Mouse (Mus musculus) heart, postnatal 25 days (tissue): Measurements from ENCODE around the gene Npm1. TPM values are rescaled to one million over a fixed set of nuclear protein-coding genes. Genes with fewer than 3 reads are reported as not detected.

Experiments used
- DNase-seq: peaks from one replicate; pipeline ENCODE4 v3.0.0; 2022; ENCODE audit warnings: low spot score
- intact Hi-C: fragments of 180-260 bp; cut with DNase I; formaldehyde crosslinking; loops from one replicate; pipeline ENCODE4 v1.15.1; 2025
- total RNA-seq, 2 experiments: library from RNA; stranded (reverse); gene quantifications; 2 replicates each; pipeline ENCODE4 v1.2.3; 2021

Gene Npm1
- total RNA-seq, 2 experiments from 2014 or later = 138 to 153 TPM

DNA sequence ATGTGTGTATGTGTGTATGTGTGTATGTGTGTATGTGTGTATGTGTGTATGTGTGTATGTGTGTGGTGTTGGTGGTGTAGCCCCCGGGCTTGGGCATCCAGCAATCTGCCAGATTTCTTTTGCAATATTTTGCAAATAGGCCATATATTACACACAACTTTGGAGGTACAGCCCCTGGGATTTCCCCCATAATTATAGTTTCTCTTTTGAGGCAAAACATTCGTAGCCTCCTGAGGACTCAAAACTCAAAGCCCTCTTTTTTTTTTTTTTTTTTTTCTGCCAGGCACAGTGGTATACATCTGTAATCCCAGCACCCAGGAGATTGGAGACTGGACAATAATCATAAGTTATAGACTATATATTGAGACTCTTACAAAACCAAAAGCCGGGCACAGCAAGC, 18.8 kb upstream of the Npm1 start:
- DNase-seq = no peak
- intact Hi-C loops = no loop called here

- no peak for DNase-seq
- intact Hi-C loops = no loop called here
Observed at GRCm38 (mm10) chr11:33180701-33181116, 17.7 kb upstream of the Npm1 start.

GRCm38 (mm10) chr11:33179802-33180201, 16.8 kb upstream of the Npm1 start:
- no peak for DNase-seq
- intact Hi-C loops = no loop called here

- intact Hi-C loops = loop anchor here (1.0 to 2.0 kb wide), 3 partner anchors 118 to 544 kb away; no protein-coding TSS in a partner anchor
- DNase-seq = no peak
Observed at GRCm38 (mm10) chr11:33176525-33177245, 13.7 kb upstream of the Npm1 start.

- no peak for DNase-seq
- intact Hi-C loops = loop anchor here (1.0 to 2.0 kb wide), 3 partner anchors 119 to 545 kb away; no protein-coding TSS in a partner anchor
Observed at GRCm38 (mm10) chr11:33175768-33176167, 12.8 kb upstream of the Npm1 start.

DNA sequence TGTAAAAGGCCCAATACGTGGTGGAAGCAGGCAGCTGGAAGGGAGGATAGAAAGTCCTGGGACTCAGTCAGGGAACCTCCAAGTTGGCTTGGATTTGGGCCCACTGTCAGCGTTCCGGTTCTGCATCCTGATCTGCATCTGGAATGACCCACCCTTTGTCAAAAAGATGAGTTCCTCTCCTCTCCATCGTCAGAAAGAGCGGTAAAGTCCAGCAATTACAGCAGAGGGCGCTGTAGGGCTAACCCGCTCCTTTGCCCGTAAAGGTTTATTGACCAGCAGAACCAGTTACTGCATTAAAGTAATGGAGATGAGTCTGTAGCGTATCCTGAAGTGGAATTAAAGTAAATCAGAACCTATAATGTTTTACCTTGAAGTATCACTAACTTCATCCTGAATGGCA, 7.5 kb upstream of the Npm1 start:
- intact Hi-C loops = no loop called here
- DNase-seq = no peak

- peak; percentile 44 for DNase-seq
- intact Hi-C loops = no loop called here
Observed at GRCm38 (mm10) chr11:33162211-33162997, 602 bp downstream of the Npm1 start.

GRCm38 (mm10) chr11:33159741-33160140, 3.3 kb downstream of the Npm1 start:
- DNase-seq = no peak
- intact Hi-C loops = no loop called here

- intact Hi-C loops = no loop called here
- no peak for DNase-seq
Observed at GRCm38 (mm10) chr11:33157453-33158196, 5.4 kb downstream of the Npm1 start.

DNA sequence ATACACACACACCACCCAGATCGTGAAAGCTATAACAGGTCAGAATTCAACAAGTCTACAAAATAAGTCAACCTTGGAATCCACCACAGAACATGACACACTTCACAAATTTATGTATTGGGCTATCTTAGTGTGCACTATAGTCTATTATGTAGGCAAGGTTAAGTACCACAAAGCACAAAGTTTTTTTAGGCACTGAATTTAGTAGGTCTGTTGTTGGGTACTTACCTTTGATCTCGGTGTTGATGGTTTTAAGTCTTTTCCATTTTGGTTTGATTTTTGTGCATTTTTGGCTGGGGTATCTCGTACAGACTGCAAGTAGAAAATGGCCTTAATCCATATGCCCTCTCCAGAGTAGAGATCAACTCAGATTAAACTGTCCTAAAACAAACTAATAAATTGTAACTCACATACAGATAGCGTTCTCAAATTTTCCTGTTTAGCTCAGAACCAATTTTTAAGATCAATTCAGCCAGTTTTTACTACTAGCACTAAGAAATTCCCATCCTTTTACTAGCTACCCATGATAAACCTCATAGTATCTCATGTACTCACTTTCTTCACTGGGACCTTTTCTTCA, 6.5 kb downstream of the Npm1 start:
- intact Hi-C loops = no loop called here
- no peak for DNase-seq

DNA sequence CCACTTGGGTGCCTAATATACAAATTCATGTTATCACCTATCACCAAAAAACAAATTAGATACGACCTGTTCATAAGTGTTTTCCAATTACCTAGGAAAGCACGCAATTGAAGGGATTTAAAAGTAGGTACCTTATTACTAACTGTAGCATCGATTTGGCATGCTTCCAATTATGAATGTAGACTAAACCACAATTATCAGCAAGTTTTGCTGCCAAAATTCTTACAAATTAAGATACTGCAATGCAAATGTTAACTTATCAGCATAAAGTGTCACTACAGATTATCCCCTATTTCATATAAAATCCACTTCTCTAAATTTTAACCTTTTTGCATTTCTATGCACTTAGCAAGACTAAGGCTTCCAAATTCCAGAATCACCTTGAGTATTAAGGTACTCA, 8.5 kb downstream of the Npm1 start:
- DNase-seq = no peak
- intact Hi-C loops = no loop called here

DNA sequence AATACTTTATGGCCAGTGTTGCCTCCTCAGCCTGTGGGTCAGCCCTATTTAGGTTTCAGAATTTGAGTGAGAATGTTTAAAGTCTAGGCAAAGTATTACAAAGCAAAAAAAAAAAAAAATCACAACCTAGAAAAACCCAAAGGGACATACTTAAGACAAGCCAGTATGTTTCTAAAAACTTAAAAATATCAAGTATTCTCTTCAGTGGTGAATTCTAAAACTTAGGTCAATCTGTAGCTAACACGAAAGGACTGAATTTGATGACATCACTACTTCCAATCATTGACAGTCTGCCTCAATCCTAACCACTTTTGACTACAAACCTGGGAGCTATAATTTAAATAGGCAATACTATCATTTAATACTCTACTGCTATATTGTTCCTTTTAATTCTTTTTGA, 10.0 kb downstream of the Npm1 start:
- DNase-seq = no peak

DNA sequence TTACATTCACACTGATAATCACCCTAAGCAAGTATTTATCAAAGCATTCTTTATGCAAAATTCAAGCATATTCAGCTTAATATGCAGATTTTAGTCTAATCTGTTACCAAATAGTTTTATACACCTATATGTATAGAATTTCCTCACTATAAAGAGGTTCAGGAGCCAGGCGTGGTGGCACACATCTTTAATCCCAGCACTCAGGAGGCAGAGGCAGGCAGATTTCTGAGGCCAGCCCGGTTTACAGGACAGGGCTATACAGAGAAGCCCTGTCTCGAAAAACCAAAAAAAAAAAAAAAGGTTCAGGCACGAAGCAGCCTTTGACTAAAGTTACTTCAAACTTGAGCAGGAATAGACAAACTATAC, 11.2 kb downstream of the Npm1 start:
- intact Hi-C loops = no loop called here
- no peak for DNase-seq

More for the DNA sequence above, 10.0 kb downstream of the Npm1 start:
- intact Hi-C loops = no loop called here

GRCm38 (mm10) chr11:33151128-33151779, 11.8 kb downstream of the Npm1 start:
- DNase-seq = no peak
- intact Hi-C loops = no loop called here

DNA sequence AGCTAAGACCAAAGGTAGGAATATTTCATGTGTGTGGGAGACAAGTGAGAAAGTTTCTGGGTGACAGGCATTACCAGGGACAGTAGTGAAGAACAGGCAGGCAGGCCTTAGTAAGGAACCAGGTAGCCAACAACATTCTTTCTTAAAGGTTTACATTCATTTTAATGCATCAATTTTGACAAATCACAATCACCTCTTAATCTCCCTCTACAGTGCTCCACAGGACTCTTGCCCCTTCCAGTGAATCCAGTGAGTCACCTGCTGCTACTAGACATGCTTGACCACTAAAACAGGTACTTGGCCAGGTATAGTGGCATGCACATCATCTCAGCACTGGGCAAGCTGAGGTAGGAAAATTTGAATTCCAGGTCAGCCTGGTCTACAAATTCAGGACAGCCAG, 12.6 kb downstream of the Npm1 start:
- no peak for DNase-seq
- intact Hi-C loops = no loop called here

DNA sequence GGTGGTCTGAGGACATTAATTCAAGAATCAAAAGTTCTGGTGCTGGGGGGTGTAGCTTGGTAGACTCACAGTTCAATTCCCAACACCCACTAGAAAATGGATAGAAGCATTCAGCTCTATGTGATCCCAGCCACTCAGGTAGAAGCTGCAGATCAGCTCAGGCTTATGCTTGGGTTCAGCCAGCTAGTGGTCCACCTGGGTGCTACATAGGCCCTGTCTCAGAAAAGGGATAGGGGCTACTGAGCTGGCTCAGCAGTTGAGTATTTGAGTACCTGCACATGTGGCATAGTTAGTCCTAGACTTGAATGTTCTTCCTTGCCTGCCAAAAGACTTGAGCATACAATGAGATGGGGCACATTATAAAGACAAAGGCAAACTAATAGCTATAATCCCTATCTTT, 13.6 kb downstream of the Npm1 start:
- no peak for DNase-seq
- intact Hi-C loops = loop anchor here (2.0 to 5.0 kb wide), 5 partner anchors 121 to 527 kb away; no protein-coding TSS in a partner anchor

- intact Hi-C loops = loop anchor here (2.0 to 5.0 kb wide), 5 partner anchors 120 to 527 kb away; no protein-coding TSS in a partner anchor
- no peak for DNase-seq
Observed at GRCm38 (mm10) chr11:33149088-33149436, 13.9 kb downstream of the Npm1 start.

DNA sequence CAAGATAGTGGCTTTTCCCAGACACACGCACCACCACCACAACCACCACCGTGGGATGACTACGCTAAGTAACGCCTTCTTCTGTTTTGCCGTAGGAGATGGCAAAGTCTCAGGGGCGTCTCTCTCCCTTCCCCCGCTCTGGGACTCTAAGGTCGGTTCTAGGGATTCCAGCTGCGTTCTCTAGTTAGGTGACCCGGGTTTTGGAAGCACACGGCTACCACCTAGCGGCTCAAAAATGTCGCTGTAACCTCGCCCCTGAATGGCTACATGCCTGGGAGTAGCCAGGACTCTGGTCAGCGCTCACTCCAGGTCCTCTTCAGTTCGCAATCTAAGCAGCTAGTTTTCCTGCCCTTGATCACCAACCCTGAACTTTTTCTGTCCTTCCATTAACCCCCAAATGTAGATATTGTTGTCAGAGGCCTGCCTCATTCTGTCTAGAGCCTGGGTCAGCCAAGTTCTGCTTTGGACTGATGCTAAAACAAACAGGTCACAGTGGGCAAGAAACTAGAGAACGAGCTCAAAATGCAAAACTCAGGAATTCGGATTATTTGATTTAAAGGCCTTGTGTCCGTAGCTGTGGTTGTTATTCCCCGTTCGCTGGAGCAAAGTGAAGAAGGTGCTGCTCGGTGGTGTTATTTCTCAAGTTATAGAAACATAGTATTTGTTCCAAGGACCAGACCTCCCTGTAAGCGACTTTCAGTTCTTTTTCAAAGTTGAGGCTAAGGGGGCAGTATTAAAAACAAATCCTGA, 14.5 kb downstream of the Npm1 start:
- intact Hi-C loops = loop anchor here (1.0 to 5.0 kb wide), 6 partner anchors 120 to 526 kb away; no protein-coding TSS in a partner anchor
- peak; percentile 67 for DNase-seq
